Mouse (Mus musculus) mesoderm, embryonic 11.5 days (tissue): ENCODE data around the gene Tsen54.

Experiments
- DNase-seq: peaks from one replicate; pipeline ENCODE4 v3.0.0-alpha.2; 2012; ENCODE audit warnings: low read depth, low spot score

The Tsen54 gene

GRCm38 (mm10) chr11:115803072-115803709 is 11.3 kb upstream of the Tsen54 start:
- DNase-seq: no peak

- DNase-seq: no peak
These were observed 9.5 kb upstream of the Tsen54 start for GRCm38 (mm10) chr11:115805005-115805404.

- no peak for DNase-seq
These were observed 8.4 kb upstream of the Tsen54 start for GRCm38 (mm10) chr11:115806154-115806553.

GRCm38 (mm10) chr11:115807306-115807705 is 7.2 kb upstream of the Tsen54 start:
- no peak for DNase-seq

- no peak for DNase-seq
These were observed 6.6 kb upstream of the Tsen54 start for GRCm38 (mm10) chr11:115807971-115808370.

- DNase-seq: no peak
These were observed 5.7 kb upstream of the Tsen54 start for GRCm38 (mm10) chr11:115808696-115809310.

GRCm38 (mm10) chr11:115809311-115809781 is 5.2 kb upstream of the Tsen54 start:
- DNase-seq: no peak

- no peak for DNase-seq
These were observed 4.1 kb upstream of the Tsen54 start for GRCm38 (mm10) chr11:115810377-115810776.

- DNase-seq: no peak
These were observed 3.0 kb upstream of the Tsen54 start for GRCm38 (mm10) chr11:115811381-115812093.

GRCm38 (mm10) chr11:115812095-115812494 is 2.4 kb upstream of the Tsen54 start:
- DNase-seq: no peak

- DNase-seq: peak; percentile 68
These were observed 1.7 kb upstream of the Tsen54 start for GRCm38 (mm10) chr11:115812533-115813420.

- peak; percentile 97 for DNase-seq
These were observed 822 bp upstream of the Tsen54 start, which contains the start of gene Caskin2 for GRCm38 (mm10) chr11:115813507-115814296. Gene Caskin2, minus strand, starts transcription at chr11:115813639.

GRCm38 (mm10) chr11:115817331-115817730 is 2.8 kb downstream of the Tsen54 start:
- DNase-seq: no peak

GRCm38 (mm10) chr11:115819915-115820623 is 5.5 kb downstream of the Tsen54 start:
- no peak for DNase-seq

GRCm38 (mm10) chr11:115821001-115821400 is 6.5 kb downstream of the Tsen54 start:
- no peak for DNase-seq

- DNase-seq: peak; percentile 84
These were observed 9.5 kb downstream of the Tsen54 start, which contains the start of gene Llgl2 for GRCm38 (mm10) chr11:115823774-115824740. Gene Llgl2, plus strand, starts transcription at chr11:115824049.

GRCm38 (mm10) chr11:115824813-115825212 is 10.3 kb downstream of the Tsen54 start:
- DNase-seq: no peak

- no peak for DNase-seq
These were observed 12.0 kb downstream of the Tsen54 start for GRCm38 (mm10) chr11:115826487-115826886.

GRCm38 (mm10) chr11:115827624-115828023 is 13.1 kb downstream of the Tsen54 start:
- DNase-seq: no peak
